Mouse (Mus musculus): ENCODE measurements around the gene Tst.
A peak's percentile ranks its signal among the peaks of the same experiment; 100 is the strongest.

Gene Tst

GRCm38 (mm10) chr15:78405517-78406211 lies at the start of gene Tst:
Tst (minus strand) TSS chr15:78405907.
- DNase-seq (ENCODE audit: low spot score): peak; percentile 93

GRCm38 (mm10) chr15:78455168-78455567 lies 49.5 kb upstream of the Tst start:
- DNase-seq (ENCODE audit: low spot score): no peak

- DNase-seq (ENCODE audit: low spot score): no peak
Measured at GRCm38 (mm10) chr15:78452929-78453328, 47.2 kb upstream of the Tst start.

- DNase-seq (ENCODE audit: low spot score): no peak
Measured at GRCm38 (mm10) chr15:78451201-78451600, 45.5 kb upstream of the Tst start.

GRCm38 (mm10) chr15:78450419-78450768 lies 44.7 kb upstream of the Tst start:
- no peak for DNase-seq (ENCODE audit: low spot score)

- DNase-seq (ENCODE audit: low spot score): no peak
Measured at GRCm38 (mm10) chr15:78449694-78450418, 44.1 kb upstream of the Tst start.

- DNase-seq (ENCODE audit: low spot score): no peak
Measured at GRCm38 (mm10) chr15:78449131-78449530, 43.4 kb upstream of the Tst start.

- DNase-seq (ENCODE audit: low spot score): peak; percentile 93
Measured at GRCm38 (mm10) chr15:78447746-78448535, 42.2 kb upstream of the Tst start.

- no peak for DNase-seq (ENCODE audit: low spot score)
Measured at GRCm38 (mm10) chr15:78447121-78447520, 41.4 kb upstream of the Tst start.

GRCm38 (mm10) chr15:78443857-78444256 lies 38.1 kb upstream of the Tst start:
- no peak for DNase-seq (ENCODE audit: low spot score)

- no peak for DNase-seq (ENCODE audit: low spot score)
Measured at GRCm38 (mm10) chr15:78442231-78442630, 36.5 kb upstream of the Tst start.

- DNase-seq (ENCODE audit: low spot score): no peak
Measured at GRCm38 (mm10) chr15:78438973-78439372, 33.3 kb upstream of the Tst start.

- no peak for DNase-seq (ENCODE audit: low spot score)
Measured at GRCm38 (mm10) chr15:78438505-78438904, 32.8 kb upstream of the Tst start.

- no peak for DNase-seq (ENCODE audit: low spot score)
Measured at GRCm38 (mm10) chr15:78438018-78438394, 32.3 kb upstream of the Tst start.

- peak; percentile 79 for DNase-seq (ENCODE audit: low spot score)
Measured at GRCm38 (mm10) chr15:78437237-78438017, 31.7 kb upstream of the Tst start.

GRCm38 (mm10) chr15:78436380-78437192 lies 30.9 kb upstream of the Tst start:
- DNase-seq (ENCODE audit: low spot score): peak; percentile 92

- peak; percentile 39 for DNase-seq (ENCODE audit: low spot score)
Measured at GRCm38 (mm10) chr15:78435681-78436080, 30.0 kb upstream of the Tst start.

- DNase-seq (ENCODE audit: low spot score): no peak
Measured at GRCm38 (mm10) chr15:78434896-78435520, 29.3 kb upstream of the Tst start.

GRCm38 (mm10) chr15:78431541-78432121 lies 25.9 kb upstream of the Tst start:
- no peak for DNase-seq (ENCODE audit: low spot score)

GRCm38 (mm10) chr15:78430874-78431273 lies 25.2 kb upstream of the Tst start:
- no peak for DNase-seq (ENCODE audit: low spot score)

Measured in ovary, postnatal 36 days (tissue).